Mouse (Mus musculus) hindbrain, embryonic 15.5 days (tissue): ENCODE results near the gene Slc27a4. TPM values are rescaled to one million over a fixed set of nuclear protein-coding genes. Genes with fewer than 3 reads are reported as not detected.
"Not testable (repeated sequence)": the region's sequence is repeated elsewhere in the genome, so short reads cannot be mapped to it uniquely, and the experiment has no call there.

Experiments
- ATAC-seq: fragments of 200-750 bp; cut with Nextera tagmentation; 2 replicates; pipeline ENCODE4 v1.8.0; 2017; ENCODE audit warnings: low read depth, moderate number of reproducible peaks, moderate TSS enrichment; ENCODE audit not compliant: low FRiP score
- H3K27ac ChIP-seq: fragments of 300-500 bp; sonication (generic); replicated peaks from 2 replicates; pipeline ENCODE4 v1.5.1; 2015; ENCODE audit warnings: mild to moderate bottlenecking, inconsistent platforms
- H3K27me3 ChIP-seq: fragments of 300-500 bp; sonication (generic); 2 replicates; pipeline ENCODE4 v1.6.1; 2015; ENCODE audit warnings: control low read depth, inconsistent platforms
- H3K36me3 ChIP-seq: fragments of 300-500 bp; sonication (generic); 2 replicates; pipeline ENCODE4 v1.6.1; 2015; ENCODE audit warnings: control low read depth, inconsistent platforms
- H3K4me1 ChIP-seq: fragments of 300-500 bp; sonication (generic); replicated peaks from 2 replicates; pipeline ENCODE4 v1.6.1; 2015; ENCODE audit warnings: control low read depth, inconsistent platforms
- H3K4me2 ChIP-seq: fragments of 300-500 bp; sonication (generic); 2 replicates; pipeline ENCODE4 v1.6.1; 2015; ENCODE audit warnings: moderate library complexity, mild to moderate bottlenecking, inconsistent platforms
- H3K4me3 ChIP-seq: fragments of 300-500 bp; sonication (generic); 2 replicates; pipeline ENCODE4 v1.5.1; 2015; ENCODE audit warnings: mild to moderate bottlenecking, inconsistent platforms
- H3K9ac ChIP-seq: fragments of 300-500 bp; sonication (generic); 2 replicates; pipeline ENCODE4 v1.6.1; 2015; ENCODE audit warnings: inconsistent platforms
- H3K9me3 ChIP-seq: fragments of 300-500 bp; sonication (generic); 2 replicates; pipeline ENCODE4 v1.6.1; 2016; ENCODE audit warnings: control low read depth, inconsistent platforms
- WGBS: fragments of 180-500 bp; shearing (Covaris S2); methylation state at CpG from one replicate; pipeline ENCODE4 v1.1.7; 2015; 5-methylcytosine and 5-hydroxymethylcytosine counted together
- polyA plus RNA-seq: library from polyadenylated mRNA; unstranded; fragments of >200 nt; fragmentation: Nextera tagmentation; extraction: Ambion mirVana; gene quantifications from 2 replicates; pipeline ENCODE4 v1.2.1, GENCODE M21; 2015

The Slc27a4 gene
- polyA plus RNA-seq, result 47.2 and 50.0 TPM in 2 replicates

DNA sequence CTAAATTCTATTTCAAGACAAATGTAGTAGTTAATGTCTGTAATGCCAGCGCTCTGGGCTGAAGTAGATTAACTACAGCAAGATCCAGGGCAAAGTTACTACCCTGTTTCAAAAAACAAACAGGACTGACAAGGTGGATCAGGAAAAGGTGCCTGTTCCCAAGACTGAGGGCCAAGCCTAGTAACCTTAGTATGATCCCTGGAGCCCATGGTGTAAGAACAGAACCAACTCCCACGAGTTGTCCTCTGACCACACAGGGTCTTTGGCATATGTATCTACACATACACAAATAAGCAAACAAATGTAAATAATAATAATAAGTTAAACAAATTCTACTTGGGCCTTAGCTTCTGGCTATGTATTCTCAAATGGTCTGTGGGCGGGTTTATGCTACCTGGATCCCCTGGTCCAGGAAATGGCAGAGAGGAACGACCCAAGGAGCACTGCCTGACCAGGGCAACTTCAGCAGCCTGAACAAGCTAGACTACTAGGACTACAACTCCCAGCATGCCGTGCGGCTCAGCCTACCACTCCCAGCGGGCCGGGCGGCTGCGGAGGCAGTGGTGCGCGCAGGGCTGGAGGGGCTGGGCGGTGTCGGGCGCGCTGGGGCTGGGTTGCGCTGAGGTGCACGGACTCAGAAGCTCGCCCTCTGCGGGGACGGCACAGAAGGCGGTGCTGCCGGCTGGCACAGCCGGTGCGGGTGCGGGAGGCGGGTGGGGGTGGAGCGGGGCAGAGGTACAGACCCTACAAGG lies at the start of gene Slc27a4:
Slc27a4 (plus strand) TSS at position 560 of the 752 bp plus-strand sequence.
- ATAC-seq, result peak; percentile 97
- Histone ChIP-seq H3K4me2 (peak within 1 kb of the TSS; percentile 76), H3K4me3 (peak within 1 kb of the TSS; percentile 69), H3K9ac (peak within 1 kb of the TSS; percentile 87), H3K4me1 (peaks cover 18% of the 10 kb centered on the region), H3K9me3 (no peaks in the 10 kb centered on the region), H3K36me3 (peaks cover 33% of the 10 kb centered on the region), H3K27ac (peak within 1 kb of the TSS; percentile 91), H3K27me3 (no peaks in the 10 kb centered on the region)
- 5% methylated on average over 28 of the region's 28 CpGs for WGBS

DNA sequence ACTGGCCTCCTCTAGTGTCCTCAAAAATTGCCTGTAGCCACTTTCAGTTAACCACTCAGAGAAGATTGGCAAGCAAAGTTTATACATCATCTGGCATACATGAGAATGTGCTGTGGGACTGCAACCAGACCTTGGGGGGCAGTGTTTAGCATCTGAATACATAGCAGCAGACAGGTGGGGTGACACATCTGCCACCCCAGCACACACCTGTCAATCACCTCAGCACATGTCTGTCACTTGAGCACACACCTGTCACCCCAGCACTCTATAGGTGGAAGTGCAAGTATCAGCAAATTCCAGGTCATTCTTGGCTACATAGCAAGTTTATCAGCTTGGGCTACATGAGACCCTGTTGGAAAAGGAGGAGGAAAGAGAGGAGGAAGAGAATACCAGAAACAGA lies 46.7 kb upstream of the Slc27a4 start:
- Histone ChIP-seq H3K27ac (no peak overlapping the region), H3K27me3 (peaks cover 25% of the 10 kb centered on the region), H3K4me3 (no peak overlapping the region), H3K9me3 (no peaks in the 10 kb centered on the region), H3K9ac (no peak overlapping the region), H3K4me2 (no peak overlapping the region), H3K36me3 (no peaks in the 10 kb centered on the region), H3K4me1 (peaks cover 10% of the 10 kb centered on the region; the same call in 1 of the 2 replicates)
- no peak for ATAC-seq

GRCm38 (mm10) chr2:29764831-29765230 lies 37.6 kb upstream of the Slc27a4 start:
- ATAC-seq, result peak; percentile 48; the same call in 1 of the 2 replicates
- WGBS, result 0% methylated on average over 1 of the region's 1 CpGs

GRCm38 (mm10) chr2:29767976-29768709 lies 34.3 kb upstream of the Slc27a4 start:
- no peaks in the 10 kb centered on the region for H3K9me3 ChIP-seq
- H3K27ac ChIP-seq, result no peak overlapping the region
- no peak overlapping the region for H3K4me3 ChIP-seq
- H3K36me3 ChIP-seq, result no peaks in the 10 kb centered on the region
- WGBS, result 73% methylated on average over 11 of the region's 11 CpGs
- no peak overlapping the region for H3K9ac ChIP-seq
- ATAC-seq, result no peak
- no peak overlapping the region for H3K4me2 ChIP-seq
- no peaks in the 10 kb centered on the region for H3K4me1 ChIP-seq
- no peaks in the 10 kb centered on the region for H3K27me3 ChIP-seq

More at GRCm38 (mm10) chr2:29764831-29765230, 37.6 kb upstream of the Slc27a4 start:
- H3K9ac ChIP-seq, result no peak overlapping the region
- no peaks in the 10 kb centered on the region for H3K4me1 ChIP-seq
- no peak overlapping the region for H3K4me3 ChIP-seq
- H3K9me3 ChIP-seq, result no peaks in the 10 kb centered on the region
- no peaks in the 10 kb centered on the region for H3K27me3 ChIP-seq
- no peak overlapping the region for H3K27ac ChIP-seq
- no peaks in the 10 kb centered on the region for H3K36me3 ChIP-seq
- no peak overlapping the region for H3K4me2 ChIP-seq

DNA sequence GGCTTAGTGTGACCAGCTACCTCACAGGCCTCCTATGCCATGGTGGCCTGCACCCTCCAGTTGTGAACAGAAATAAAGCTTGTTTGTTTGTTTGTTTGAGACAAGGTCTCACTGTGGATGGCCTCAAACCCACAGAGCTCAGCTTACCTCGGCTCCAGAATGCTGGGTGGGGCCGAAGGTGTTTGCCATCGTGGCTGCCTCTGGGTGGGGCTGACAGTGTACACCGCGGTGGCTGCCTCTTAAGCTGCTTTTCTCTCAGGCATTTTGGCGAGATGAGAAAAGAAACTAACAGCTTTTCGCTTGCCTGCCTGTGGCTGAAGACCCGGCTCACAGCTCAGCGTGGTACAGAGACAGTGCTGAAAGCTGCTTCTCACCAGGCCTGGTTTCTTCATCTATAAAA lies 33.5 kb upstream of the Slc27a4 start:
- 71% methylated on average over 9 of the region's 9 CpGs for WGBS
- no peaks in the 10 kb centered on the region for H3K27me3 ChIP-seq
- H3K36me3 ChIP-seq, result no peaks in the 10 kb centered on the region
- H3K9me3 ChIP-seq, result no peaks in the 10 kb centered on the region
- H3K4me3 ChIP-seq, result no peak overlapping the region
- ATAC-seq, result no peak
- H3K4me2 ChIP-seq, result no peak overlapping the region
- no peak overlapping the region for H3K27ac ChIP-seq
- no peaks in the 10 kb centered on the region for H3K4me1 ChIP-seq
- no peak overlapping the region for H3K9ac ChIP-seq

DNA sequence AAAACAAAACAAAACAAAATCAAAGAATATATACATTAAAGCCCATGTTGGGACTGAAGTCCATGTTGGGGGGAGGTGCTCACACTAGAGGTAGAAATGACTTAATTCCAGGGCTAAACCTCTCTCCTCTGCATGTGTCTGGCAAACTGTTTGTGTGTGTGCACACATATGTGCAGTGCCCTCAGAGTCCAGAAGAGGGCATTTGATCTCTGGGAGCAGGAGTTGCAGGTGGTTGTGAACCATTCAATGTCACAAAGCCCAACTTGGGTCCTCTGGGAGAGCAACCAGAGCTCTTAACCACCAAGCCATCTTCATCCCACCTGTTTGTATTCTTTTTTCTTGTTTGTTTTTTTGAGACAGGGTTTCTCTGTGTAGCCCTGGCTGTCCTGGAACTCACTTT lies 32.3 kb upstream of the Slc27a4 start:
- Histone ChIP-seq H3K9me3 (no peaks in the 10 kb centered on the region), H3K9ac (no peak overlapping the region), H3K27me3 (no peaks in the 10 kb centered on the region), H3K4me1 (no peaks in the 10 kb centered on the region), H3K36me3 (no peaks in the 10 kb centered on the region), H3K27ac (no peak overlapping the region), H3K4me3 (no peak overlapping the region), H3K4me2 (no peak overlapping the region)
- no peak for ATAC-seq

- no peak overlapping the region for H3K4me2 ChIP-seq
- no peaks in the 10 kb centered on the region for H3K27me3 ChIP-seq
- H3K9ac ChIP-seq, result no peak overlapping the region
- H3K9me3 ChIP-seq, result no peaks in the 10 kb centered on the region
- H3K4me3 ChIP-seq, result no peak overlapping the region
- no peaks in the 10 kb centered on the region for H3K4me1 ChIP-seq
- no peak overlapping the region for H3K27ac ChIP-seq
- WGBS, result 89% methylated on average over 8 of the region's 8 CpGs
- H3K36me3 ChIP-seq, result peaks cover 4% of the 10 kb centered on the region; the same call in 1 of the 2 replicates
- ATAC-seq, result no peak
These were observed 30.6 kb upstream of the Slc27a4 start for GRCm38 (mm10) chr2:29771611-29772461.

DNA sequence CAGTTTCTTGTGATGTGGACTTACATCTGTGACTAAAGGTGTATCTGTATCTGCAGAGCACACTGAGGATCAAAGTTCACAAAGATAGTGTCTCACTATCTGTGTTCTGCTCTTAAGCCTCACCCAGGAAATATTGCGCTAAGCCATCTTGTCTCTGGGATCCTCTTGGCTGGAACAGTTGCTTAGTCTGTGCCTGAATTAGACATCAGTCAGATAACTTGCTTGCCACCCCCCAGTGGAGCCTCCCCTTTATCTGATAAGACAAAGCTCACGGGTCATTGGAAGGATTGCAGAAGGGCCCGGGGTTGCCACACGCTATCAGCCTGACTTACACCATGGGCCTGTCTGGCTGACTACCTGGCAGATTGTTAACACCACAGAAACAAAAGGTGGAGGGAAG lies 29.1 kb upstream of the Slc27a4 start:
- Histone ChIP-seq H3K4me2 (no peak overlapping the region), H3K9ac (no peak overlapping the region), H3K27me3 (no peaks in the 10 kb centered on the region), H3K36me3 (peaks cover 19% of the 10 kb centered on the region), H3K4me1 (no peaks in the 10 kb centered on the region), H3K9me3 (no peaks in the 10 kb centered on the region), H3K27ac (no peak overlapping the region), H3K4me3 (no peak overlapping the region)
- ATAC-seq, result no peak
- 94% methylated on average over 4 of the region's 4 CpGs for WGBS

- H3K9me3 ChIP-seq, ATAC-seq, H3K27ac ChIP-seq, H3K4me3 ChIP-seq, H3K4me1 ChIP-seq, H3K9ac ChIP-seq, H3K27me3 ChIP-seq, H3K4me2 ChIP-seq: not testable (repeated sequence)
- WGBS, result 89% methylated on average over 2 of the region's 2 CpGs
- peaks cover 86% of the 10 kb centered on the region for H3K36me3 ChIP-seq
These were observed 21.2 kb upstream of the Slc27a4 start for GRCm38 (mm10) chr2:29781256-29781655.

DNA sequence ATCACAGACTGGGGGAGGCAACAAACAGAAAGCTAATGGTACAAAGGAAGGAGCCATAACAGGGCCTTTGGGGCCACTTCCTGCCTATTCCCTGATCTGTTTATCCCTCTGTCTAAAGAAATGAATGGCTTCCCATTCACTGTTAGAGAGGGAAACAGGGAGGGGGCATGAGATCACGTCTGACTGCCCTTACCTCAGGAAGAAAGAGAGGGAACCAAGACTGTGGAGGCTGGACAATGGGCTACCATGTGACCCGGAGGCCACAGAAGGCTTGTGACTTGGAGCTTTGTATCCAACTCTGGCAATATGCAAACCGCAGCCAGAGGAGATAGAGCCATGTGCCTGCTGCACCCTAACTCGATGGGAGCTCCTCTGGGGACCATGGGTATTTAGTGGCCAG lies 18.1 kb upstream of the Slc27a4 start:
- 61% methylated on average over 4 of the region's 4 CpGs for WGBS
- H3K4me3 ChIP-seq, result no peak overlapping the region
- no peaks in the 10 kb centered on the region for H3K9me3 ChIP-seq
- no peak overlapping the region for H3K27ac ChIP-seq
- H3K4me1 ChIP-seq, result peaks cover 17% of the 10 kb centered on the region
- no peaks in the 10 kb centered on the region for H3K27me3 ChIP-seq
- no peak overlapping the region for H3K9ac ChIP-seq
- peaks cover 58% of the 10 kb centered on the region for H3K36me3 ChIP-seq
- ATAC-seq, result no peak
- no peak overlapping the region for H3K4me2 ChIP-seq

DNA sequence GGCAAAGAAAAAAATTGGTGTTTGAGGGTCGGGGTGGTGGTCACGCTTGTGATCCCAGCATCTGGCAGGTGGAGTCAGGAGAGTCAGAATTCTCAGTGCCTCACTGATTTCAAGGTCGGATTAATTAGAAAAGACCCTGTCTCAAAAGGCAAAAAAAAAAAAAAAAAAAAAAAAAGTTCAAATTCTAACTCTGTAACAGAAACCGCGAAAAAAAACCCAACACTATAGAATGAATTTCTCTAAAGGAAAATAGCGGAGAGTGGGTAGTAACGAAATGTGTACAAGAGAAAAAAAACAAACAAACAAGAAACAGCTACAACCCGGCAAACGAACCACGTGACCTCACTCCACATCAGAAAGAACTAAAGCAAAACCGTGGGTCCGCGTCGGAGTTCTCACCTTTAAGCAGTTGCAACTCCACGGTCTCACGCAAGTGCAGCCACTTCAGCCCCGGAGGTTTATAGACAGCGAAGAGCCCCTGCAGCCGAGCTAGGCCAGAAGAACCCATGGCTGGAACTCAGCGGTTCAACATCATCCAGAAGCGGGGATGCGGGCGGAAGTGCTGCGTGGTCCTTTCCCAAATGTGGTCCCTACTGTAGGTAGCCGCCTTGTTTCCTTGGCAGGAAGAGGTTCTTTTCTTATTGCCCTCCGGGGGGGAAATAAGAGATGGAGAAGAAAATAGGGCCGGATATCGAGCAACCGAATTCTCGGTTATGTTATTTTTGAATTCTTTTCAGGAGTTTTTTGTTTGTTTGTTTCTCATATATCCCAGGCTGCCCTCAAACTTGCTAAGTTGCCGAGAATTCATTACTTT lies 15.1 kb upstream of the Slc27a4 start, which contains the start of gene Coq4:
Coq4 (plus strand) TSS at position 390 of the 814 bp plus-strand sequence.
- 1% methylated on average over 31 of the region's 31 CpGs for WGBS
- Histone ChIP-seq H3K27ac (peak within 1 kb of the TSS; percentile 80), H3K4me2 (peak within 1 kb of the TSS; percentile 83), H3K9ac (peak within 1 kb of the TSS; percentile 76), H3K4me1 (peaks cover 19% of the 10 kb centered on the region), H3K36me3 (peaks cover 57% of the 10 kb centered on the region), H3K27me3 (no peaks in the 10 kb centered on the region), H3K4me3 (peak within 1 kb of the TSS; percentile 64), H3K9me3 (no peaks in the 10 kb centered on the region)
- ATAC-seq, result peak; percentile 82
